Mouse (Mus musculus) CD8-positive naive resting alpha-beta T cell, adult 2 months (primary cell): Measurements from ENCODE around the gene Cmtm2a.
"Not testable (repeated sequence)": the region's sequence is repeated elsewhere in the genome, so short reads cannot be mapped to it uniquely, and the experiment has no call there.

ENCODE experiments used
- DNase-seq, 2 experiments: peaks; one replicate each; pipeline ENCODE4 v3.0.0; 2022; ENCODE audit warnings: low read depth in 2 of 2, low spot score in 2 of 2

Cmtm2a gene

GRCm38 (mm10) chr8:104301577-104301976 lies 8.6 kb upstream of the Cmtm2a start:
- not testable (repeated sequence) for DNase-seq

- no peak for DNase-seq
Observed at GRCm38 (mm10) chr8:104294396-104294795, 1.4 kb upstream of the Cmtm2a start.

GRCm38 (mm10) chr8:104268937-104269440 lies 24.0 kb downstream of the Cmtm2a start:
- no peak for DNase-seq

GRCm38 (mm10) chr8:104268368-104268767 lies 24.6 kb downstream of the Cmtm2a start:
- DNase-seq = no peak

- not testable (repeated sequence) for DNase-seq
Observed at GRCm38 (mm10) chr8:104264271-104264935, 28.6 kb downstream of the Cmtm2a start.

GRCm38 (mm10) chr8:104261802-104262201 lies 31.2 kb downstream of the Cmtm2a start:
- not testable (repeated sequence) for DNase-seq

- DNase-seq = peak; percentile 57 to 66
Observed at GRCm38 (mm10) chr8:104253016-104253415, 40.0 kb downstream of the Cmtm2a start.

- no peak for DNase-seq
Observed at GRCm38 (mm10) chr8:104251461-104251860, 41.5 kb downstream of the Cmtm2a start.

- peak; percentile 38 to 59 for DNase-seq
Observed at GRCm38 (mm10) chr8:104250439-104251367, 42.3 kb downstream of the Cmtm2a start, which contains the start of gene Cklf. Cklf (plus strand) TSS chr8:104250861.

- no peak for DNase-seq
Observed at GRCm38 (mm10) chr8:104249442-104249996, 43.5 kb downstream of the Cmtm2a start.

- peak; percentile 61 to 67 for DNase-seq
Observed at GRCm38 (mm10) chr8:104248276-104248675, 44.7 kb downstream of the Cmtm2a start, which contains the start of gene Tk2. Tk2 (minus strand) TSS chr8:104248558.

GRCm38 (mm10) chr8:104247908-104248275 lies 45.1 kb downstream of the Cmtm2a start:
- DNase-seq = peak in 1 of 2 experiments; percentile 9

GRCm38 (mm10) chr8:104247054-104247907 lies 45.7 kb downstream of the Cmtm2a start:
- DNase-seq = peak; percentile 37 to 51

GRCm38 (mm10) chr8:104246621-104247020 lies 46.4 kb downstream of the Cmtm2a start:
- no peak for DNase-seq

- DNase-seq = no peak
Observed at GRCm38 (mm10) chr8:104242038-104242644, 50.8 kb downstream of the Cmtm2a start.

- DNase-seq = peak; percentile 39 to 48
Observed at GRCm38 (mm10) chr8:104239418-104239861, 53.5 kb downstream of the Cmtm2a start.

GRCm38 (mm10) chr8:104234573-104234972 lies 58.4 kb downstream of the Cmtm2a start:
- DNase-seq = no peak

GRCm38 (mm10) chr8:104232919-104233318 lies 60.1 kb downstream of the Cmtm2a start:
- no peak for DNase-seq

GRCm38 (mm10) chr8:104232039-104232438 lies 60.9 kb downstream of the Cmtm2a start:
- DNase-seq = no peak
